Mouse (Mus musculus) retina, adult 2 months (tissue): ENCODE data around the gene Tmem179.
A peak's percentile ranks its signal among the peaks of the same experiment; 100 is the strongest.

Source experiments
- DNase-seq: peaks from one replicate; pipeline ENCODE4 v3.0.0-alpha.2; 2012; ENCODE audit warnings: low read depth, low spot score

Gene Tmem179

GRCm38 (mm10) chr12:112538356-112538755, 21.8 kb upstream of the Tmem179 start:
- DNase-seq: no peak

GRCm38 (mm10) chr12:112537233-112537632, 20.7 kb upstream of the Tmem179 start:
- DNase-seq: no peak

- DNase-seq: no peak
These were observed 17.2 kb upstream of the Tmem179 start for GRCm38 (mm10) chr12:112533758-112534157.

- DNase-seq: no peak
These were observed 1.6 kb upstream of the Tmem179 start for GRCm38 (mm10) chr12:112518105-112518504.

- no peak for DNase-seq
These were observed 1.6 kb downstream of the Tmem179 start for GRCm38 (mm10) chr12:112514897-112515296.

- DNase-seq: no peak
These were observed 5.7 kb downstream of the Tmem179 start for GRCm38 (mm10) chr12:112510733-112511372.

- no peak for DNase-seq
These were observed 6.2 kb downstream of the Tmem179 start for GRCm38 (mm10) chr12:112510365-112510732.

- no peak for DNase-seq
These were observed 8.6 kb downstream of the Tmem179 start for GRCm38 (mm10) chr12:112507984-112508383.

GRCm38 (mm10) chr12:112507264-112507663, 9.3 kb downstream of the Tmem179 start:
- no peak for DNase-seq

- no peak for DNase-seq
These were observed 10.3 kb downstream of the Tmem179 start for GRCm38 (mm10) chr12:112506267-112506666.

GRCm38 (mm10) chr12:112503003-112503771, 13.4 kb downstream of the Tmem179 start:
- no peak for DNase-seq

GRCm38 (mm10) chr12:112498683-112499082, 17.9 kb downstream of the Tmem179 start:
- no peak for DNase-seq

GRCm38 (mm10) chr12:112497731-112498130, 18.8 kb downstream of the Tmem179 start:
- no peak for DNase-seq

- DNase-seq: no peak
These were observed 20.4 kb downstream of the Tmem179 start for GRCm38 (mm10) chr12:112496136-112496535.

GRCm38 (mm10) chr12:112490444-112490939, 26.1 kb downstream of the Tmem179 start:
- no peak for DNase-seq

GRCm38 (mm10) chr12:112489535-112489934, 27.0 kb downstream of the Tmem179 start:
- no peak for DNase-seq

- no peak for DNase-seq
These were observed 27.4 kb downstream of the Tmem179 start, which contains the start of gene A530016L24Rik for GRCm38 (mm10) chr12:112489134-112489533. Gene A530016L24Rik, plus strand, starts transcription at chr12:112489448.

- DNase-seq: peak; percentile 49
These were observed 42.8 kb downstream of the Tmem179 start for GRCm38 (mm10) chr12:112473777-112474176.

GRCm38 (mm10) chr12:112470216-112470615, 46.3 kb downstream of the Tmem179 start:
- no peak for DNase-seq

- no peak for DNase-seq
These were observed 47.2 kb downstream of the Tmem179 start for GRCm38 (mm10) chr12:112469393-112469792.

GRCm38 (mm10) chr12:112467387-112467786, 49.2 kb downstream of the Tmem179 start:
- no peak for DNase-seq

GRCm38 (mm10) chr12:112465928-112466327, 50.6 kb downstream of the Tmem179 start:
- DNase-seq: no peak

GRCm38 (mm10) chr12:112464516-112464915, 52.0 kb downstream of the Tmem179 start:
- no peak for DNase-seq
